Mouse (Mus musculus) hindbrain, embryonic 14.5 days (tissue): ENCODE results near the gene Anxa8. TPM values are rescaled to one million over a fixed set of nuclear protein-coding genes. Genes with fewer than 3 reads are reported as not detected.

Experiments
- ATAC-seq: fragments of 200-750 bp; cut with Nextera tagmentation; 2 replicates; pipeline ENCODE4 v1.8.0; 2017; ENCODE audit warnings: moderate number of reproducible peaks, mild to moderate bottlenecking, moderate TSS enrichment, moderate library complexity; ENCODE audit not compliant: low FRiP score
- DNase-seq: peaks from one replicate; pipeline ENCODE4 v3.0.0-alpha.2; 2015; ENCODE audit warnings: low spot score
- H3K27ac ChIP-seq: fragments of 300-500 bp; sonication (generic); 2 replicates; pipeline ENCODE4 v1.5.1; 2014; ENCODE audit warnings: mild to moderate bottlenecking, moderate library complexity
- H3K27me3 ChIP-seq: fragments of 300-500 bp; sonication (generic); 2 replicates; pipeline ENCODE4 v1.6.1; 2014; ENCODE audit warnings: mild to moderate bottlenecking, low read length, mixed read lengths; ENCODE audit not compliant: control insufficient read depth, insufficient read depth
- H3K36me3 ChIP-seq: fragments of 300-500 bp; sonication (generic); replicated peaks from 2 replicates; pipeline ENCODE4 v1.6.1; 2014; ENCODE audit not compliant: control insufficient read depth, insufficient read depth
- H3K4me1 ChIP-seq: fragments of 300-500 bp; sonication (generic); replicated peaks from 2 replicates; pipeline ENCODE4 v1.6.1; 2014; ENCODE audit warnings: antibody characterized with exemption, low read length, mixed read lengths; ENCODE audit not compliant: control insufficient read depth, insufficient read depth
- H3K4me2 ChIP-seq: fragments of 300-500 bp; sonication (generic); replicated peaks from 2 replicates; pipeline ENCODE4 v1.6.1; 2014; ENCODE audit warnings: mild to moderate bottlenecking, moderate library complexity
- H3K4me3 ChIP-seq: fragments of 300-500 bp; sonication (generic); replicated peaks from 2 replicates; pipeline ENCODE4 v1.5.1; 2014; ENCODE audit warnings: mild to moderate bottlenecking, low read length
- H3K9ac ChIP-seq: fragments of 300-500 bp; sonication (generic); 2 replicates; pipeline ENCODE4 v1.6.1; 2014
- H3K9me3 ChIP-seq: fragments of 300-500 bp; sonication (generic); 2 replicates; pipeline ENCODE4 v1.6.1; 2016; ENCODE audit warnings: low read length; ENCODE audit not compliant: control insufficient read depth
- WGBS: fragments of 180-500 bp; shearing (Covaris S2); extraction: QIAGEN DNeasy Blood & Tissue Kit; methylation state at CpG from one replicate; pipeline ENCODE4 v1.1.7; 2014; 5-methylcytosine and 5-hydroxymethylcytosine counted together
- polyA plus RNA-seq: library from polyadenylated mRNA; unstranded; fragments of >200 nt; fragmentation: Nextera tagmentation; extraction: Ambion mirVana; gene quantifications from 2 replicates; pipeline ENCODE4 v1.2.1, GENCODE M21; 2014

Gene Anxa8
- 0.16 TPM in 1 of 2 replicates, not detected in the other for polyA plus RNA-seq

DNA sequence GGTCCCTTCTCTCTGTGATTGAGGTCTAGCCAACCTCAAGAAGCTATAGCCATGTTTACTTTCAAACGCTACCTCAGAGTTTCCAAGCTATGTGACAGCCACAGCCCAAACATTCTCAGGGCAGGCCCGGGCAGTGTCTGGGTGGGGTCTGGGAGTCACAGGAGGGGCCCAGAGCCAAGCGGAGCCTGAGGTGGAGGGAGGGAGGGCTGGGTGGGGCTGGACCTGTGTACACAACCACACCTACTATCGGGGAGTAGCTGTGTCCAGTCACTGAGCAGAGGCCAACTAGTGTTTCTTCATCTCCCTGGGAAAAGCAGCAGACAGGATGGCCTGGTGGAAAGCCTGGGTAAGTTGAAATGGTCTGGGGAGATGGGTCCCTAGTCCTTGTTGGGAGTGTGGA is at the start of gene Anxa8:
Gene Anxa8 (plus strand): TSS at position 251 of the 400 bp plus-strand sequence.
- H3K27ac ChIP-seq = no peak within 1 kb of the TSS
- no peaks in the 10 kb centered on the region for H3K4me1 ChIP-seq
- H3K36me3 ChIP-seq = no peaks in the 10 kb centered on the region
- H3K27me3 ChIP-seq = no peaks in the 10 kb centered on the region
- H3K4me3 ChIP-seq = no peak within 1 kb of the TSS
- ATAC-seq (no peak), DNase-seq (no peak)
- H3K9me3 ChIP-seq = no peaks in the 10 kb centered on the region
- no peak within 1 kb of the TSS for H3K4me2 ChIP-seq
- 75% methylated on average over 4 of the region's 4 CpGs for WGBS
- H3K9ac ChIP-seq = no peak within 1 kb of the TSS

DNA sequence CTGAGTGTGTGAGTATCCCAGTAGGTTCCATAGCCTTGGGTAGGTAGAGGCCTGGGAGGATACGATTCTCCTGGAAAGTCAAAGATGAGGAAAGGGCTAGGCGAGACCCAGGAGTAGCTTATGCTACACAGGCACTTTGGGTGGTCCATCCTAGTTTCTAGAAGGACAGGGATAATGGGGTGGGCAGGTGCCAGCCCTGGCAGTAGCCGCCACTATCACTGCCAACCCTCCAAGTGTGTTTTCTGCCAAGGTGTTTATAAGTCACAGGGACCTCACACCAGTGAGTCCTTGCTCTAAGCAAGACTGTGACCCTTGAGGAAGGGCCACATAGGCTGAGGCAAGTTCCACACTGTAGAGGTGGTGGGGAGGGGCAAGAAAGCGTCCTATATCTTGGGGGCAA is 44.5 kb upstream of the Anxa8 start:
- Histone ChIP-seq H3K4me2 (no peak overlapping the region), H3K27me3 (no peaks in the 10 kb centered on the region), H3K4me1 (no peaks in the 10 kb centered on the region), H3K36me3 (no peaks in the 10 kb centered on the region), H3K9me3 (no peaks in the 10 kb centered on the region), H3K27ac (no peak overlapping the region), H3K9ac (no peak overlapping the region), H3K4me3 (no peak overlapping the region)
- WGBS = 88% methylated on average over 4 of the region's 4 CpGs
- ATAC-seq (no peak), DNase-seq (no peak)

DNA sequence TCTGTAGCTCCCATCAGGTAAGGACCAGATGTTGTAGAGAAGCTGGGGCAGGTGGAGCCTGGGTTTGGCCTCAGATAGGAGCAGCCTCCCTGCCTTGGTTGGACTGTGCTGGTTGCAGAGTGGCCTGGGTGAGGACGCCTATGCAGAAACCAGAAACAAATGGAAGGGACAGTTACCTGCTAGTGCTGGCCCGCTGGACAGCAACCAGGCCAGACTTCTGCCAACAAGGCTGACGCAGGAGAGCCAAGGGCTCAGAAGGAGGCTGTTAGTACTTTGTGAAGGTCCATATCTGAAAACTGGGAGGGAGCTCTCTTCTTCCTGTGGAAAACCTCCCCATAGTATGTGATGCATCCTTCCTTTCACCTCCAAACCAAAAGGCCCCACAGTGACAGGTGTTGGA is 42.4 kb upstream of the Anxa8 start:
- no peak for ATAC-seq
- no peak overlapping the region for H3K4me3 ChIP-seq
- 80% methylated on average over 3 of the region's 3 CpGs for WGBS

DNA sequence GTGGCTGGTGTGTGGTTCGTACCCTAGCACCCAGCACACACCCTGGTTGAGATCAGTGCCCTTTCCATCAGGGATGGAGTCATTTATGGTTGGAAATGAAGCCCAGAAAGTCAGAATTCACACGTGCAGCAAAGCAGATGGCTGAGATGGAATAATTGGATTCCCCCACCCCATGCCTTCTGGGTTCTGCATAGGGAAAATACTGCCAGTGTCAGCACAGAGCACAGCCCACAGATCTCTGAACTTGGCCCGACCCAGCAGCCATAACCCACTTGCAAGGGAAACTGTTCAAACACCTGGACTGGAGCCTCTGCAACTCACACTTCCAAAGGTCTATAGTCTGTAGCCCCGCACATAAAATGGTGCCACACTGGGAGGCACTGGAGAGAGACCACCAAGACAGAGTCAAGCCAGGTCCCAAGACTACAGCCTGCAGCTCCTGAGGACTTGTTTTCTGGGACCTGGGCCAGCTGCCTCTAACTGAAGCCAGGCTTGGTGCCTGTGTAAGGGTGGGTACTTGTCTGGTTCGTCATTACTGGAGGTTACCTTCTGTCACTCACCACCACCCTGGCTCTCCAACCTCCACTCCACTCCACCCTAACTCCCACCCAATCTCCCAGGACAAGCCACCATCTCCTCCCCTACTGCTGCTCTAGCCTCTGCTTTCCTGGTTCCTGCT is 35.5 kb upstream of the Anxa8 start:
- no peak for DNase-seq
- Histone ChIP-seq H3K9ac (no peak overlapping the region), H3K4me3 (no peak overlapping the region), H3K4me2 (no peak overlapping the region), H3K36me3 (no peaks in the 10 kb centered on the region), H3K27ac (no peak overlapping the region), H3K9me3 (no peaks in the 10 kb centered on the region), H3K27me3 (no peaks in the 10 kb centered on the region), H3K4me1 (no peaks in the 10 kb centered on the region)
- 77% methylated on average over 5 of the region's 5 CpGs for WGBS
- no peak for ATAC-seq

More for the DNA sequence above, 42.4 kb upstream of the Anxa8 start:
- Histone ChIP-seq H3K36me3 (no peaks in the 10 kb centered on the region), H3K27me3 (no peaks in the 10 kb centered on the region), H3K9me3 (no peaks in the 10 kb centered on the region), H3K4me2 (no peak overlapping the region), H3K4me1 (no peaks in the 10 kb centered on the region), H3K9ac (no peak overlapping the region), H3K27ac (no peak overlapping the region)
- no peak for DNase-seq

DNA sequence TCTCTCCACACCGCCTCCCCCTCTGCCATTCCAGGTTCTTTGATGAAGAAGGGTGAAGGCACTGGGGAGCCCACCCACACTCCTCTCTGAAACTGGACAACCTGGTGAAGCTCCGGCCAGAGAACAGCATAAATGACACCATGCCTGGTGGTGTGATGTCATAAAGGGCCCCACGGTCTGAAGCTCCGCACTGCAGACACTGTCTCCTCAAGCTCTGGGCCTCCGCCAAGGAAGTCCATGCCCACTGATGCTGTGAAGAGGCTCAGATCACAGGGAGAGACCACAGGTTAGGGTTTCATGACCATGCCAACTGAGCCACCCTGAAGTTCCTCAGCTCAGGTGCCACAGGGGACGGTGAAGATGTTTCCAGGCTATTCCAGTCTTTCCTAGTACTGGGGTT is 33.3 kb upstream of the Anxa8 start, which contains the start of gene Antxrl:
Gene Antxrl (plus strand): TSS at position 192 of the 400 bp plus-strand sequence.
- H3K36me3 ChIP-seq = no peaks in the 10 kb centered on the region
- ATAC-seq = no peak
- DNase-seq = no peak
- H3K27ac ChIP-seq = no peak within 1 kb of the TSS
- H3K27me3 ChIP-seq = no peaks in the 10 kb centered on the region
- H3K9me3 ChIP-seq = no peaks in the 10 kb centered on the region
- WGBS = 89% methylated on average over 6 of the region's 6 CpGs
- H3K4me1 ChIP-seq = no peaks in the 10 kb centered on the region
- H3K9ac ChIP-seq = no peak within 1 kb of the TSS
- H3K4me3 ChIP-seq = no peak within 1 kb of the TSS
- H3K4me2 ChIP-seq = no peak within 1 kb of the TSS

DNA sequence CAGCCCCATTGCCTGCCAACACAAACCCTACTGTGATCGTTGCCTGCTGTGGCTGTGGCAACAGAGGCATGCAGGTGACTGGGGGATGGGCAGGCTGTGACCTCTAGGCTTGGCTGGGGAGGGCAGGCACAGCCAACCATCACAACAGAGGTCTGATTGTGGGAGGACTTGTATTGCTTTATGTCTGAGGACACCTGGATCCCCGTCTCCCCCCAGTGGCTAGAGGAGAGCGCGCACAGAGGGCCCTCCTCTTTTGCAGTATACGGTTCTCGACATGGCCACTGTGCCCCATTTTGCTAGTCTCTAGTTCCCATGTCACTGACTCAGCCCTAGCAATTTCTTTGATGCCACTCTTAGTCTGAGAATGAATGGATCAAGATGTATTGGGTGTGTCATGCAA is 14.1 kb upstream of the Anxa8 start:
- Histone ChIP-seq H3K36me3 (no peaks in the 10 kb centered on the region), H3K4me2 (no peak overlapping the region), H3K9ac (no peak overlapping the region), H3K4me1 (no peaks in the 10 kb centered on the region), H3K27ac (no peak overlapping the region), H3K4me3 (no peak overlapping the region), H3K9me3 (no peaks in the 10 kb centered on the region), H3K27me3 (no peaks in the 10 kb centered on the region)
- 75% methylated on average over 6 of the region's 6 CpGs for WGBS
- DNase-seq (no peak), ATAC-seq (no peak; the same call in 1 of the 2 replicates)

DNA sequence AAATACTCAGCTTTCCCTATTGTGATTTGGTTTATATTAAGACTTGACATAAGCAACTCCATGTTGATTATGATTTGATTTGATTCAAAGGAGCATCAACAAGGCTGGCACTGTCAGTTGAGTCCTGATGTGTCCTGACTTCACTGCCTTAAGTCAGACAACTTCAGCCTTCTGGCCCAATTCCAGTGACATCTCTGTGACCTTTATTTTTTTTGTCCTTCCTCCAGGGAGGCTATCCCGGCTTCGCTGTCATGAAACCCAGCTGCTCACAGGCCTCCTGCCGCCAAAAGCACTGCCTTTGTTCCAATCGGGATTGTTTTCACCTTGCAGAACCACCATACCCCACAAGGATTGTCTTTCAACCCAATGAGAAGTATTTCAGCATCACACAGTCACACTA is 10.4 kb upstream of the Anxa8 start:
- ATAC-seq = no peak
- H3K9me3 ChIP-seq = no peaks in the 10 kb centered on the region
- no peaks in the 10 kb centered on the region for H3K36me3 ChIP-seq
- H3K4me2 ChIP-seq = no peak overlapping the region
- no peak overlapping the region for H3K9ac ChIP-seq
- no peaks in the 10 kb centered on the region for H3K27me3 ChIP-seq
- 18% methylated on average over 4 of the region's 4 CpGs for WGBS
- H3K27ac ChIP-seq = no peak overlapping the region
- no peak for DNase-seq
- no peak overlapping the region for H3K4me3 ChIP-seq
- no peaks in the 10 kb centered on the region for H3K4me1 ChIP-seq

DNA sequence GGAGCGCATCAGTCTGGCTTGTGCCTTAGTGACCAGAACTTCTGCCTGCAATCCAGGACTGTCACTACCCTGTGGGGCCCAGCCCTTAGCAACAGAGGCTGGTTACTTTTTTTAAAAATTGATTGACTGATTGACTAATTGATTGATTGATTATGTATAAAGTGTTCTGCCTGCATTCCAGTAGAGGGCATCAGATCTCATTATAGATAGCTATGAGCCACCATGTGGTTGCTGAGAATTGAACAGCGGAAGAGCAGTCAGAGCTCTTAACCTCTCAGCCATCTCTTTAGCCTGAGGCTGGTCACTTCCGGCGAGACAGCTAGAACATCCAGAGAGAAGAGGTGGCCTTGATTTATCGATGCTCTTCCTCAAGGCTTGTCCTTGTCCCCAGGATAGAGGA is 8.6 kb upstream of the Anxa8 start:
- Histone ChIP-seq H3K9ac (no peak overlapping the region), H3K36me3 (no peaks in the 10 kb centered on the region), H3K27ac (no peak overlapping the region), H3K9me3 (no peaks in the 10 kb centered on the region), H3K27me3 (no peaks in the 10 kb centered on the region), H3K4me3 (no peak overlapping the region), H3K4me2 (no peak overlapping the region), H3K4me1 (no peaks in the 10 kb centered on the region)
- DNase-seq (no peak), ATAC-seq (no peak)
- WGBS = 65% methylated on average over 5 of the region's 5 CpGs

DNA sequence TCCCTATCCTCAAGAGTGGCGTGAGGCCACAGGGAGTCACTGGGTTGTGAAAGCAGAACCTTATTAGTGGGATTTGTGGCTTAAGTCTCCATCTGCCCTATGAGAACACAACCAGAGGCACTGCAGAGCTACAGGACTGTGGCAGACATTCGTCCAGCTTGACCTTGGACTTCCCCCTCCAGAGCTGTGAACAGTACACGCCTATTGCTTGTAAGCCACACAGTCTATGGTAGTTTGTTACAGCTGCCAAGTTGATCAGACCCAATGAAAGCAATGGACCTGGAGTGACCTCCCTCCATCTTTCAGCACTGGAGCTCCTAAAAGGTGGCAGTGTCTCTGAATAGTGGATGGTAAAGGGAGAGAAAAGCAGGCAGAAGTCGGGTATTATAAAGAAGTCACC is 7.5 kb upstream of the Anxa8 start:
- no peaks in the 10 kb centered on the region for H3K27me3 ChIP-seq
- H3K4me1 ChIP-seq = no peaks in the 10 kb centered on the region
- ATAC-seq (no peak), DNase-seq (no peak)
- no peak overlapping the region for H3K27ac ChIP-seq
- 71% methylated on average over 4 of the region's 4 CpGs for WGBS
- H3K36me3 ChIP-seq = no peaks in the 10 kb centered on the region
- no peak overlapping the region for H3K4me3 ChIP-seq
- H3K9ac ChIP-seq = no peak overlapping the region
- H3K9me3 ChIP-seq = no peaks in the 10 kb centered on the region
- no peak overlapping the region for H3K4me2 ChIP-seq
